ENCODE assay signal across 8 mouse cellular contexts in the genomic region with DNA sequence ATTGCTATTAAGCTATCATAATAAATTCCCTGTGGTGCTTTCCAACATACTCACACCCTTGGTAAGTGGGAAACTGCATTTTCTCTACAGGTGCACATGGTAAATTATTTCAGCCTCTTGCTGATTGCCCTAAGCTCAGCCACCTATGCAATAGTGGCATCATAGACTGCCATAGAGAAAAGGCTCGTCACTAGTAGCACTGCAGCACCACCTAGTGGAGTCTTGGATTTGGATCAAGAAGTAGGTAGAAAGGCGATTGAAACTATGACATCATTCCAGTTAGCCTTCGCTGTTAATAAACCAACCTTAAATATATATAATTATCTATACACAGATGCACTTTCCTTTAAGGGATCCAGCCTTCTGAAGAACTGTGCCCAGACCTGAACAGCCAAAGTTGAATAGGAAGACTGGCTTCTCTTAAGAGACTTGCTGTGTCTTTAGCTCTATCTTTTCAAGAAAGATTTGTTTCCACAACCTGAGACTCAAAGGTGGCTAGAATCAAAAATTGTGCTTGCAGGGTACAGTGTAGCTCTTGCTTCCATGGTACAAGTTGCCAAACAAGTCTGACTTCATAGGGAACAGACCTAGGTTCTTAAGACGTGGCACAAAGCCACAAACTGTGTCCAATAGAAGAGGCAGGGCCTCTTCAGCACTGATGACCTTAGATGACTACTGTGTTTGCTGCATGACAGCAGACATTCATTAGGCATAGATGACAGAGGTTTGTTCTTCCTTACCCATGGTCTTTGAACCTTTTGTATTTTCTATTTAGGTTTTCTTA. TPM values are rescaled to one million over a fixed set of nuclear protein-coding genes. Genes with fewer than 3 reads are reported as not detected.
DNase-seq lines count a peak whose midpoint lies in the region; ATAC-seq lines count a peak whose summit lies in the region.

No protein-coding gene starts in this region.

- ATAC-seq in neutrophil, adult 5-6 weeks (ENCODE audit: extremely low read depth, insufficient number of reproducible peaks, low FRiP score, poor library complexity, severe bottlenecking): 0 out of 2 replicates have a peak, but pooled peaks have one; percentile 26

- 13% methylated on average over 4 of the region's 4 CpGs for WGBS in large intestine, adult 2 months

- DNase-seq in B cell, adult 2 months: peak; percentile 78 to 81
- peak; percentile 48 for DNase-seq in WW6 (ENCODE audit: low read depth, low spot score)
- DNase-seq in cerebellum, postnatal 4 days (ENCODE audit: low spot score in 2 of 2): peak; percentile 52 to 77
- peak; percentile 34 for DNase-seq in gonadal fat pad, adult 2 months (ENCODE audit: low read depth)
- peak; percentile 69 for DNase-seq in large intestine, adult 2 months (ENCODE audit: low read depth, low spot score)
- peak; percentile 63 to 78 for DNase-seq in lung, adult 18-20 months
- peak; percentile 69 for DNase-seq in thymus, postnatal 25 days

RNA-seq across cellular contexts. Expression of a gene that starts 41.4 kb away (rescaled TPM):
- 579 and 676 TPM in 2 replicates for polyA plus RNA-seq in gonadal fat pad, adult 2 months (2012; rRNA removed)
- 75.4 and 75.7 TPM in 2 replicates for polyA plus RNA-seq in large intestine, adult 2 months (2012; rRNA removed)
- total RNA-seq in neutrophil, adult 5-6 weeks (2017): 0.74 TPM in 1 of 2 replicates, not detected in the other

RNA-seq across cellular contexts. Expression of a gene that starts 56.0 kb away (rescaled TPM):
- 267 and 456 TPM in 2 replicates for polyA plus RNA-seq in gonadal fat pad, adult 2 months (2012; rRNA removed)
- 70.6 and 321 TPM in 2 replicates for polyA plus RNA-seq in large intestine, adult 2 months (2012; rRNA removed)
- total RNA-seq in neutrophil, adult 5-6 weeks (2017): 5.2 and 7.4 TPM in 2 replicates

Comparison
In these comparisons a context has a peak if more than half of its experiments do, and no peak if none do; other contexts are left out.
1. Peak in every context shown above with its lines: DNase-seq and ATAC-seq.